Mouse (Mus musculus) forebrain, embryonic 15.5 days (tissue): ENCODE data around the gene Lepr. TPM values are rescaled to one million over a fixed set of nuclear protein-coding genes. Genes with fewer than 3 reads are reported as not detected.
A peak's percentile ranks its signal among the peaks of the same experiment; 100 is the strongest.

Source experiments
- ATAC-seq: fragments of 200-750 bp; cut with Nextera tagmentation; replicated peaks from 2 replicates; pipeline ENCODE4 v1.8.0; 2017; ENCODE audit warnings: mild to moderate bottlenecking, moderate TSS enrichment, moderate library complexity
- H3K27ac ChIP-seq: fragments of 300-500 bp; sonication (generic); replicated peaks from 2 replicates; pipeline ENCODE4 v1.5.1; 2015; ENCODE audit warnings: mild to moderate bottlenecking, inconsistent platforms
- H3K27me3 ChIP-seq: fragments of 300-500 bp; sonication (generic); 2 replicates; pipeline ENCODE4 v1.6.1; 2015; ENCODE audit warnings: inconsistent platforms
- H3K36me3 ChIP-seq: fragments of 300-500 bp; sonication (generic); 2 replicates; pipeline ENCODE4 v1.6.1; 2015; ENCODE audit warnings: mild to moderate bottlenecking, inconsistent platforms
- H3K4me1 ChIP-seq: fragments of 300-500 bp; sonication (generic); 2 replicates; pipeline ENCODE4 v1.6.1; 2015; ENCODE audit warnings: inconsistent platforms
- H3K4me2 ChIP-seq: fragments of 300-500 bp; sonication (generic); replicated peaks from 2 replicates; pipeline ENCODE4 v1.6.1; 2015; ENCODE audit warnings: mild to moderate bottlenecking, inconsistent platforms
- H3K4me3 ChIP-seq: fragments of 300-500 bp; sonication (generic); 2 replicates; pipeline ENCODE4 v1.5.1; 2015; ENCODE audit warnings: mild to moderate bottlenecking, inconsistent platforms
- H3K9ac ChIP-seq: fragments of 300-500 bp; sonication (generic); replicated peaks from 2 replicates; pipeline ENCODE4 v1.6.1; 2015; ENCODE audit warnings: mild to moderate bottlenecking, inconsistent platforms
- H3K9me3 ChIP-seq: fragments of 300-500 bp; sonication (generic); 2 replicates; pipeline ENCODE4 v1.6.1; 2016; ENCODE audit warnings: inconsistent platforms
- WGBS: fragments of 180-500 bp; shearing (Covaris S2); methylation state at CpG from one replicate; pipeline ENCODE4 v1.1.7; 2015; ENCODE audit warnings: mixed read lengths; 5-methylcytosine and 5-hydroxymethylcytosine counted together
- polyA plus RNA-seq: library from polyadenylated mRNA; unstranded; fragments of >200 nt; fragmentation: Nextera tagmentation; extraction: Ambion mirVana; gene quantifications from 2 replicates; pipeline ENCODE4 v1.2.1, GENCODE M21; 2015

Lepr gene
- polyA plus RNA-seq, 1 experiment from 2014 or later = 2.2 TPM

DNA sequence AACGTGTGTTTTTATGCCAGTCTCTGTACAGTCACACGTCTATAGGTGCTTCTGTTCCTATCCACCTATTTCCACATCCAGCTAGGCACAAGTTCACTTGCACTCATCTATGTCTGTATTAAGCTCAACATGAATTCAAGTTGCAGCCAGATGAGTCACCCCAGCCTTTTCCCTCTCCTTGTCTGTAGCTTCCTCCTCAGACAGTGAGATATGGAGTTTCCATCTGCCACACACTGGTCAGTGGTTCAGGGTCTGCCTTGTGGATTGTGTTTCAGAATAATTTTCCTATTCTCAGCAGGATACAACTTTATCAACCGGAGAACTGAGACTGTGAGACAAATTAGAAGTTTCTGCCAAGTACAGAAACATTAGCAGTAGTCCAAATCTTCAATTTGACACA, 20.0 kb upstream of the Lepr start:
- Histone ChIP-seq H3K4me2 (no peak overlapping the region), H3K9ac (no peak overlapping the region), H3K9me3 (no peaks in the 10 kb centered on the region), H3K36me3 (no peaks in the 10 kb centered on the region), H3K27ac (no peak overlapping the region), H3K4me3 (no peak overlapping the region), H3K27me3 (no peaks in the 10 kb centered on the region), H3K4me1 (no peaks in the 10 kb centered on the region)
- 84% methylated on average over 3 of the region's 3 CpGs for WGBS
- no peak for ATAC-seq

DNA sequence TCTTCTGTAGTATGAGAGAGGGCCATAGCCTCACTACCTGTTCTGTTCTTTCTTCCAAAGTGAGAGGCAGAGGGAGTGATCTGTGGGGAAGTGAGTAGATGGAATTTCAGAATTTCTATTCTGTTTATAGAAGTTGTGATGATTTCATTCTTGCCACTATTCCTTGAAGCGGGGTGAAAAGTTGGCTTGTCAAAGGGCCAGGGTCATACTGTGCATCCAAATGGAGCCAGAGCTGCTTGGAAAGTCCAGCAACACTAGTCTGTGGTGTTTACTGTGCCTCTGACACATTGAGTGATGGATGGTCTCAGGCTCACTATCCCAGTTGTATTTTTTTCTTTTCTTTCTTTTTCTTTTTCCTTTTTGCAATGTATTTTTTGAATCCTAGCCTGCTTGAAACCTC, 17.8 kb upstream of the Lepr start:
- 91% methylated on average over 1 of the region's 1 CpGs for WGBS
- no peak for ATAC-seq
- Histone ChIP-seq H3K27ac (no peak overlapping the region), H3K4me2 (no peak overlapping the region), H3K9ac (no peak overlapping the region), H3K27me3 (no peaks in the 10 kb centered on the region), H3K4me3 (no peak overlapping the region), H3K4me1 (no peaks in the 10 kb centered on the region), H3K36me3 (no peaks in the 10 kb centered on the region), H3K9me3 (no peaks in the 10 kb centered on the region)

DNA sequence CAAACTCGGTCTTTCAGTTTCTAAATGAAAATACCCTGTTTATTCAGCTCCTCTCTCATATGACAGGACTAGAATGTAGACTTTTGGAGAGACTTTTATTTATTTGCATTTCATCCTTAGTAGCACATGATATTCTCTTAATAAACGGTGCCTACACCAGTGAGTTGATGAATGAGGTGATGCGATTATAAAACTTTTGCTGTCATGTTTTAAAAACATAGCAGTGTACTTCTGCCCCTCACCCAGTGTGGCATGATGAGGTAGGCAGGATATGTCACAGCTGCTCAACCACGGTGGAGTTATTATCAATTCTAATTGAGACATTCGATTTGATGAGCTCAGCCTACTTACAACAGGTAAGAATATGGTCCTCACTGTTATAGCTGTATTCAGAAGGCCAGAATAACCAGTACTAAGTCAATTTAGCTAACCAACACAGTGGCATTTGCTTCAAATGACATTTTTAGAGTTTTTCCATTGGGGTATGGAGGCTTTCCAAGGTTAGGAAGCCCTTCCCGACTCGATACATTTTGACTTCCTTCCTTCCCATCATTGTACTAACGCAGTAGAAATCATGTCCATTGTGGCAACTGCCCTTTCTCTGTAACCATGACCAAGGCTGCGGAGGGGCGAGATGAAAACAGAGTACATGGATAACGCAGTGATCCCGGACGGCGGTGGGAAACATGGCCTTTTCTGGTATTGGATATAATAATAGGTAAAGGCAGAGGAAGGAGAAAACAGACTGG, 16.1 kb upstream of the Lepr start:
- H3K4me1 ChIP-seq = no peaks in the 10 kb centered on the region
- H3K36me3 ChIP-seq = no peaks in the 10 kb centered on the region
- no peak for ATAC-seq
- H3K9me3 ChIP-seq = no peaks in the 10 kb centered on the region
- no peak overlapping the region for H3K4me3 ChIP-seq
- H3K4me2 ChIP-seq = no peak overlapping the region
- H3K9ac ChIP-seq = no peak overlapping the region
- no peak overlapping the region for H3K27ac ChIP-seq
- WGBS = 90% methylated on average over 14 of the region's 14 CpGs
- no peaks in the 10 kb centered on the region for H3K27me3 ChIP-seq

DNA sequence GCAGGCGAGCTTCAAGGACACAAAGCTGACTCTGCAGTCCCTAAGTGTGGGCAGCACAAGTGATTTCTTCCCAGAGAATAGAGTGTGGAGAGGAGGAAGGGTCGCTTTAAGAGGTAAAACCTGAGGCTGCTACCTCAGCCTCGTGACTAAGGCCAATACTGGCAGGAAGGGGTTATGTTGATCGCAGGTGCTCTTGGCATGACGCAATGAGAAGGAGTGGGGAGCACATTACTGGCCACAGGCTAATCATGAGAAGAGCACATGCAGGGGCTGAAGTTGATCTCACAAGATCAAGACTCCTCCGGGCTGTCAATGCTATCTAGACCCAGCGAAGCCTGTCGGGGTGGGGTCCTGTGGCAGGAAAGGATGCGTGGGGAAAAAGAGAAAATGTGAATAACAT, 11.9 kb upstream of the Lepr start:
- H3K9ac ChIP-seq = no peak overlapping the region
- no peaks in the 10 kb centered on the region for H3K36me3 ChIP-seq
- no peaks in the 10 kb centered on the region for H3K4me1 ChIP-seq
- ATAC-seq = no peak
- 84% methylated on average over 9 of the region's 9 CpGs for WGBS
- no peaks in the 10 kb centered on the region for H3K9me3 ChIP-seq
- H3K27ac ChIP-seq = no peak overlapping the region
- no peak overlapping the region for H3K4me3 ChIP-seq
- H3K27me3 ChIP-seq = no peaks in the 10 kb centered on the region
- H3K4me2 ChIP-seq = no peak overlapping the region

DNA sequence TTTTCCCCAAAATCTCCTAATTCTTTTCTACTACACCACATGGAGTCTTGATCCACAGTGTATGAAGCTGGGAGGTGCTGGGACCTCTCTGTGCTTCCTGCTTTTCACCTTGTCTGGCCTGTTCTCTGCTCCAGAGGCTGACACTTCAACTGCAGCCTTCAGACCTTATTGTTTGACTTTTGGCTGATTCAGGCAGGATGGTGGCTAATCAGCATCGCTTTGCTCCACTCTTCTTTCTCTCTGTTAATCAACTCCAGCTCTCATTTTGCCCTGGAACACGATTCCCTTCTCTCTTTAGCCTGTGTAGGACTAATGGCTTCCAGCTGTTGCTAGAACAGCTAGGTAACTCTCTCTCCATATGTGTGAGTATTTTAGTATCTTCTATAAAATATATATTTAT, 10.0 kb upstream of the Lepr start:
- WGBS = 53% methylated on average over 2 of the region's 2 CpGs
- Histone ChIP-seq H3K4me2 (no peak overlapping the region), H3K4me3 (no peak overlapping the region), H3K27ac (no peak overlapping the region), H3K36me3 (no peaks in the 10 kb centered on the region), H3K9ac (no peak overlapping the region), H3K27me3 (no peaks in the 10 kb centered on the region), H3K9me3 (no peaks in the 10 kb centered on the region), H3K4me1 (no peaks in the 10 kb centered on the region)
- ATAC-seq = no peak

DNA sequence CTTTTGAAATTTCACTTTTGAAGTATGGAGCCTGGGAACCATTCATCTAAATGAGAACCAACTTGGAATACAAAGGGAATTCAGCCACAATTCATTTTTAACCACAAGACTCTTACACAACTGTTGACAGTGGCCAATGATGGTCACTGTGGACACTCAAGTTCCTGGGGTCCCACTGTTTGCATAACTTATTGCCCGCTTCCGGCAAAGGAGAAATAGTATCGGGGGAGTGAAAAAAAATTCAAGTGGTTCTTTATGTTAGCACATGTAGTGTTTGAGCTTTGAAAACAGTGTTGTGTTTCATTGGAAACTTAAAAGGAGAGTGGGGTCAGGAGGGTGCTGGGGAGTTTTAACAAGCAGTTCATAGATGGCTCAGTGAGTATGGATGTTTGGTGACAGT, 9.3 kb upstream of the Lepr start:
- 82% methylated on average over 3 of the region's 3 CpGs for WGBS
- no peak for ATAC-seq

DNA sequence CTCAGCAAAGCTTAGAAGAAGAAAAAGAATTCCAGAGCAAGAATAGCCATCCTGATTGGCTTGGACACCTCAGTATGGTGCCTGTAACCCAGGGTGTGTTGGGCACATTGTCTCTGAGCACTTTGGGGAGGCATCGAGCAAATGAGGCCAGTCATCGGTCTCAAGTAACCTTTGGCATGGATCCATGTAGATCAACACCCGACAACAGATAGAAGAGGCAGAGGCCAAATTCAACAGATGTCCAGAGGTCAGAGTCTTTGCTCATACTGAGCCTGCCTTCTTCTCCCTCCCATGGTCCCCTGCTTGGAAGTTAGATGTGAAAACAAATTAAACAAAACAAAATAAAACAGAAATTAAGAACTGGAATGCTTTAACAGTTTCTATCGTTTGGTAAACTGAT, 6.8 kb upstream of the Lepr start:
- H3K36me3 ChIP-seq = no peaks in the 10 kb centered on the region
- H3K27me3 ChIP-seq = no peaks in the 10 kb centered on the region
- H3K4me1 ChIP-seq = no peaks in the 10 kb centered on the region
- no peak overlapping the region for H3K27ac ChIP-seq
- no peak overlapping the region for H3K4me3 ChIP-seq
- H3K4me2 ChIP-seq = no peak overlapping the region
- ATAC-seq = no peak
- 75% methylated on average over 4 of the region's 4 CpGs for WGBS
- H3K9ac ChIP-seq = no peak overlapping the region
- H3K9me3 ChIP-seq = no peaks in the 10 kb centered on the region

More for the DNA sequence above, 9.3 kb upstream of the Lepr start:
- Histone ChIP-seq H3K4me3 (no peak overlapping the region), H3K27me3 (no peaks in the 10 kb centered on the region), H3K9me3 (no peaks in the 10 kb centered on the region), H3K27ac (no peak overlapping the region), H3K4me2 (no peak overlapping the region), H3K36me3 (no peaks in the 10 kb centered on the region), H3K9ac (no peak overlapping the region), H3K4me1 (no peaks in the 10 kb centered on the region)

DNA sequence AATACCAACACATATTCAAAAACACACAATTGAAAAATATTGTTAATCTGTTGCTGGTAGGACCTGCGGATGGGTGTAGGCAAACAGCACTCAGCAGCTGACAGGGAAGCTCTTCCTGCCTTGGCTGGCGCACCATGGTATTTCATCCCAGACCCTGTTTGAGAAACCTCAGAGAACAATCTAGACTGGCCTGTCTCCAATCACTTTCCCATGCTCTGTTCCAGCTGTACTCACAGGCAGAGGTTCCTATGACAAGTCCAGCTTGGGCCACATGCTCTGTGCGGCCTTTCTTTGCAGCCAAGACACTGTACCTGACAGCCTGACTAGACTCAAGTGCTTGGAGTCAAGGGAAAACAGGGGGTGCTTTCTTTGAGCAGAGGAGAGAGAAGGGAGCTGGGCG, 6.1 kb upstream of the Lepr start:
- 0 out of 2 replicates have a peak, but pooled peaks cover 3% of the 10 kb centered on the region for H3K27me3 ChIP-seq
- 84% methylated on average over 4 of the region's 4 CpGs for WGBS
- H3K4me3 ChIP-seq = no peak overlapping the region

DNA sequence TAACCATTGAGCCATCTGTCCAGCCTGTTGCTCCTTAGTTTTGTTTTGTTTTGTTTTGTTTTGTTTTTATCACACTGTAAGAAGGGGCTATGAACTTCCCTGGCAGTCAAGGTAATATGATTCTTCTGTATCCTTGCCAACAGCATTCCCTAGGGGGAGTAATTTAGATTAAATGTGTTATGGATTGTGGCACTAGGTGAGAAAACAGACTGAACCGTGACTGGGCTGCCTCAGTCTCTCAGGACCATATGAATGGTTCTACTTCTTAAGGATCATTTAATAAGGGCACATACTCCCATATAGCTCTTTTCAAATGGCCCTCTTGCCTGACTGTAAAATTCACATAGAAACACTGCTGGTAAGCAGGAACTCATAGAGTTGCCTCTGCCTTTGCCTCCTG, 4.6 kb upstream of the Lepr start:
- no peak overlapping the region for H3K9ac ChIP-seq
- H3K4me1 ChIP-seq = peaks cover 6% of the 10 kb centered on the region
- no peak overlapping the region for H3K4me3 ChIP-seq
- no peak for ATAC-seq
- peaks cover 14% of the 10 kb centered on the region for H3K27me3 ChIP-seq
- WGBS = 28% methylated on average over 1 of the region's 1 CpGs
- H3K36me3 ChIP-seq = no peaks in the 10 kb centered on the region
- no peak overlapping the region for H3K4me2 ChIP-seq
- H3K9me3 ChIP-seq = no peaks in the 10 kb centered on the region
- H3K27ac ChIP-seq = no peak overlapping the region

More for the DNA sequence above, 6.1 kb upstream of the Lepr start:
- Histone ChIP-seq H3K9me3 (no peaks in the 10 kb centered on the region), H3K4me1 (no peaks in the 10 kb centered on the region), H3K4me2 (no peak overlapping the region), H3K27ac (no peak overlapping the region), H3K9ac (no peak overlapping the region), H3K36me3 (no peaks in the 10 kb centered on the region)
- no peak for ATAC-seq

DNA sequence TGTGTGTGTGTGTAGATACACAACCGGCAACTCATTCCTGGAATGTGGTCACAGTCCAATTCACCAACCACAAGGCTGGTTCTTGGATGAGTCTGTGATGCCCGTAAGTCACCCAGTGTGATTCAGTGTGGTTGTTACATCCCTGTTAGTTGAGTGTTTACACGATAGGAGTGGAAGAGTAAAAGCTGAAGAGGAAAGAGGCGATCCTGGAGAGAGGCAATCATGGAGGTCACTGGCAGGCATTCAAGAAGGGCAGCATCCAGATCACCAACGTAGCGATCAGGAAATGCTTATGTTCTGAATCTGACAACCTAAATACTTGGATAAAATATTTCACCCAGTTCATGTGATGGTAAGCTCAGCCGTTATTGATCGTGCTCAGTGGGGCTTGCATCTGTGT, 1.9 kb upstream of the Lepr start:
- H3K4me3 ChIP-seq = no peak overlapping the region
- H3K4me2 ChIP-seq = no peak overlapping the region
- no peak overlapping the region for H3K27ac ChIP-seq
- ATAC-seq = no peak
- H3K9me3 ChIP-seq = no peaks in the 10 kb centered on the region
- peaks cover 11% of the 10 kb centered on the region for H3K4me1 ChIP-seq
- 87% methylated on average over 8 of the region's 8 CpGs for WGBS
- peaks cover 19% of the 10 kb centered on the region for H3K27me3 ChIP-seq
- no peak overlapping the region for H3K9ac ChIP-seq
- H3K36me3 ChIP-seq = no peaks in the 10 kb centered on the region

DNA sequence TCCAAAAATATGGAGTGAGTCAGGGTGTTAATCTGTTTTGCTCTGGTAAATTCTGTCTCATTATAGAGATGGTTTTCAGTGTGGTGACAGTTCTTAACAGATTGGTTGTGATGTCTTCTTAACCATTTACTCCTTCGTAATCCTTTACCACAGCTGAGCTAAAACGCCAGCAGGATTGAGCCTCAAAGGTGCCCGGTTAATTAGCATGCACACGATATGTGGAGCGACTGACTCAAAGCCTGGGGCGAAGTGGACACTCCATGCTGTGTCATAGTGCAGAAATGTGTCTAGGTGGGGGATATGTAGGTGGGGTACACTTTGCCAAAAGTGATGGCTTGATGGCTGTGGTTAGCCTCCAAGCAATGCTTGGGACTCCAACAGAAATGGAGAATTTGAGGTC, 1.4 kb upstream of the Lepr start:
- Histone ChIP-seq H3K4me3 (no peak overlapping the region), H3K4me2 (no peak overlapping the region), H3K27me3 (peaks cover 19% of the 10 kb centered on the region), H3K9ac (no peak overlapping the region), H3K36me3 (no peaks in the 10 kb centered on the region), H3K4me1 (peaks cover 11% of the 10 kb centered on the region), H3K27ac (no peak overlapping the region), H3K9me3 (no peaks in the 10 kb centered on the region)
- no peak for ATAC-seq
- WGBS = 64% methylated on average over 6 of the region's 6 CpGs

DNA sequence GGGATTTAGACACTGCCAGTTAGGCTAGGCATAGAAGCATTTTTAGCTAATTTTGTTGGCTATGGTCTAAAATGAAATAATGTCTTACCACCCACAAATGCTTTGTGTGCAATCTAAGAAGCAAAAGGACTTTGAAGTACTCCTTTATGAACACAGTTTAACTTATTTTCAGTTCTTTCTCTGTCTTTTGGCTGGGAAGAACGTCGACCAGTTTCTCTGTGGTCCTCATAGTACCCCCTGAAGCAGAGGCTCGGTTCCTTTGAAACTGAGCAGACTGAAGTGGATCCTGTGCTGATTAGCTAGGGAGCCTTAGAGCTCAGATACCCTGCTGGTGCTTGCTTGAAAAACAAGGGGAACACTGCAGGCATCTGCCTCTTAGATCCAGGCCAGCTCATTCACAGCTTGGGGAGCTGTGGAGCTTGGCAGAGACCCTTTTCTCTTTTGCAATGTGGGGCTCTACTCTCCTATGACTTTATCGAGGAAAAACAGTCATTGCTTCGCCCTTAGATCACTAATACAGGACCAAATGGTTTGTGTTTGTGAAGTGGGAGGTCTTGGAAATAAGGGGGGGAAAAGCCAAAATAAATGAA, 1.9 kb downstream of the Lepr start:
- Histone ChIP-seq H3K4me1 (peaks cover 11% of the 10 kb centered on the region), H3K4me2 (no peak overlapping the region), H3K4me3 (no peak overlapping the region), H3K9ac (no peak overlapping the region), H3K36me3 (no peaks in the 10 kb centered on the region), H3K27ac (no peak overlapping the region), H3K9me3 (no peaks in the 10 kb centered on the region), H3K27me3 (peaks cover 19% of the 10 kb centered on the region)
- WGBS = 2% methylated on average over 5 of the region's 5 CpGs
- peak; percentile 63; the same call in 1 of the 2 replicates for ATAC-seq

DNA sequence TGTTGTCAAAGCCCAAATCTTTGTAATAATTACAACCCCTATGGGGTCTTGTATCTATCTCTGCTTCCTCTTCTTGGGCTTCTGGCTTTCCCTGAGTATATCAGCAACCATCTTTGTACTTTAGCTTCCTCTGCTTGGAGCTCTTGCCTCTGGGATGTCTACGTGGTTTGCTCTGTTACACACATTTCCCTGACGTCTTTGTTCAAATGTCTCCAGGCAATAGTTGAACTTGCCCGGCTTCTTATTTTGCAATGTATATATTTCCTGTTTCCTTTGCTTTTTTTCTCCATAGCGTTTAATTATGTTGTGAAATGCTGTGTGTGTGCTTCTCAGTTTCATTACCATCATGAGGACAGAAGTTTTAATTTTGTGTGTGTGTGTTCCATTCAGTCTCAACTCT, 4.5 kb downstream of the Lepr start:
- WGBS = 75% methylated on average over 4 of the region's 4 CpGs
- no peak overlapping the region for H3K4me2 ChIP-seq
- no peak overlapping the region for H3K27ac ChIP-seq
- H3K4me3 ChIP-seq = no peak overlapping the region
- ATAC-seq = no peak
- peaks cover 13% of the 10 kb centered on the region for H3K27me3 ChIP-seq
- H3K4me1 ChIP-seq = peaks cover 11% of the 10 kb centered on the region
- no peaks in the 10 kb centered on the region for H3K36me3 ChIP-seq
- H3K9me3 ChIP-seq = no peaks in the 10 kb centered on the region
- H3K9ac ChIP-seq = no peak overlapping the region
